Comparison of ENCODE assay signal across 25 mouse cellular contexts in the genomic region with DNA sequence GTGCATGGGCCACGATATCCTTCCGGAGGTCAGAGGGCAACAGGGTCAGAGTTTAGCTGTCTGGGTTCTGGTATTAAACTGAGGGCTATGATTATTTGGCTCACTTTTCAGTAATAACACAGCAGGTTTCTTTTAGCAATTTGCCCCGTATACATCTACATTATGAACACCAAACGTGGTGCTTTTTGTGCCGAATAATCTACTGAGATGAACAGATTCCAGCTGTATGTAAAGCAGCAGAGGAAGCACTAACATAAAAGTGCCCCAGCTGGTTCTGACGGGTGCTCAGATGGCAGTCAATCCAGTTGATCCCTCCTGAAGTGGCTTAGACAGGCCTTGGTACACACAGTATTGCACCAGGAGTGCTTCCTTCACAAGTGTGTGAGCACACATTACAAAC. TPM values are rescaled to one million over a fixed set of nuclear protein-coding genes. Genes with fewer than 3 reads are reported as not detected.
"Had no signal": no experiment of that assay in that cellular context is flagged by ENCODE, and none has a peak within 500 bp of the region (broad histone marks: within the 10 kb centered on the region; RNA-seq: fewer than 3 reads in every experiment).

No protein-coding gene starts in this region.

RNA-seq across cellular contexts. Expression of a gene that starts 21.2 kb away (rescaled TPM):
- polyA plus RNA-seq: heart, embryonic 10.5 days; heart, embryonic 11.5 days; hindbrain, embryonic 12.5 days had no signal

RNA-seq across cellular contexts. Expression of a gene that starts 22.6 kb away (rescaled TPM):
- polyA plus RNA-seq: heart, embryonic 10.5 days; heart, embryonic 11.5 days; heart, embryonic 12.5 days; heart, embryonic 13.5 days; hindbrain, embryonic 10.5 days; hindbrain, embryonic 11.5 days; hindbrain, embryonic 12.5 days; hindbrain, embryonic 13.5 days; hindbrain, embryonic 15.5 days; hindbrain, embryonic 16.5 days; intestine, embryonic 14.5 days; intestine, postnatal 0 days; kidney, embryonic 14.5 days; kidney, embryonic 15.5 days had no signal

RNA-seq across cellular contexts. Expression of a gene that starts 60.0 kb away (rescaled TPM):
- polyA plus RNA-seq: heart, embryonic 10.5 days; heart, embryonic 11.5 days; heart, embryonic 12.5 days; heart, embryonic 13.5 days; heart, embryonic 14.5 days; heart, embryonic 15.5 days; heart, embryonic 16.5 days; heart, postnatal 0 days; hindbrain, embryonic 10.5 days; hindbrain, embryonic 11.5 days; hindbrain, embryonic 12.5 days; hindbrain, embryonic 13.5 days; hindbrain, embryonic 14.5 days; hindbrain, embryonic 15.5 days; hindbrain, embryonic 16.5 days; hindbrain, postnatal 0 days; intestine, embryonic 14.5 days; intestine, embryonic 15.5 days; intestine, embryonic 16.5 days; intestine, postnatal 0 days; kidney, embryonic 14.5 days; kidney, embryonic 15.5 days; kidney, embryonic 16.5 days; kidney, postnatal 0 days; large intestine, adult 2 months had no signal
